Mouse (Mus musculus) testis, adult 2 months (tissue): ENCODE data around the gene Slc39a11.

Source experiments
- CTCF ChIP-seq: fragments of 200-500 bp; IDR thresholded peaks from 2 replicates; pipeline ENCODE4 v1.5.1; 2012; ENCODE audit warnings: low read depth, mild to moderate bottlenecking, inconsistent platforms, low read length, moderate library complexity; ENCODE audit not compliant: control insufficient read depth, insufficient read depth, insufficient replicate concordance
- POLR2A ChIP-seq: fragments of 200-500 bp; IDR thresholded peaks from 2 replicates; pipeline ENCODE4 v1.6.1; 2012; ENCODE audit warnings: low read depth, mild to moderate bottlenecking, inconsistent platforms, low read length, moderate library complexity; ENCODE audit not compliant: control insufficient read depth

- TF ChIP-seq CTCF (no peak), POLR2A (peak; percentile 59)
Measured at GRCm38 (mm10) chr11:113649353-113650210, at the start of gene Slc39a11.
